Mouse (Mus musculus): Measurements from ENCODE around the gene Dtl. TPM values are rescaled to one million over a fixed set of nuclear protein-coding genes. Genes with fewer than 3 reads are reported as not detected.

Gene Dtl
- polyA plus RNA-seq, 2 experiments = 30.0 to 42.9 TPM

DNA sequence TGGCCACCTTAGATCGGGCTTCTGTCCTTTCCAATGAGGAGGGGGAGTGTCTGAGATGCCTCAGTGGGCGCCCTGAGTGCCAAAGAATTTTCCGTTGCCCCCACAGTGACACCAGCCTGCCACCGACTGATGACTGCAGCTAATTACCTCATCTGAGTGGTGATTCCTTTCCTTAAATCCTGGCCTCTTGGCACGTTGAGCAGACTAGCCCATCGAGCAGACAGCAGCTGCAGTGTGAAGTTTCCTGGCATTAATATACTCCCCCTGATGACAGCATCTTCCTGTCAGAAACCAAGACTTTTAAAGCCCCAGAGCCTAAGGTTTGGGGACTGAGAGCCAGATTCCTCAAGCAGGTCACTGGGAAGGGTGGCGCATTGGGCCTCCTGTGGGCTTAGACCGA is 53.9 kb downstream of the Dtl start:
- Histone ChIP-seq H3K9me3 (ENCODE audit: control insufficient read depth, low read length) (no peaks in the 10 kb centered on the region), H3K4me1 (ENCODE audit: control insufficient read depth, insufficient read depth, low read length) (no peaks in the 10 kb centered on the region), H3K27me3 (ENCODE audit: control insufficient read depth, insufficient read depth, low read length) (no peaks in the 10 kb centered on the region), H3K4me3 (replicated peaks; ENCODE audit: low read length) (no peak overlapping the region), H3K4me2 (replicated peaks; ENCODE audit: low read depth, low read length, severe bottlenecking) (no peak overlapping the region), H3K27ac (replicated peaks; ENCODE audit: low read depth, low read length) (no peak overlapping the region), H3K36me3 (ENCODE audit: control insufficient read depth, insufficient read depth, low read length) (no peaks in the 10 kb centered on the region), H3K9ac (ENCODE audit: low read depth, low read length, severe bottlenecking) (no peak overlapping the region)
- no peak for TF ChIP-seq POLR2A (IDR thresholded peaks at IDR 0.05; ENCODE audit: borderline replicate concordance, extremely low read depth, insufficient read depth, insufficient read length)
- ATAC-seq (ENCODE audit: low FRiP score, low read depth) = no peak
- WGBS = 73% methylated on average over 8 of the region's 8 CpGs
- no peak for DNase-seq (ENCODE audit: low spot score)

DNA sequence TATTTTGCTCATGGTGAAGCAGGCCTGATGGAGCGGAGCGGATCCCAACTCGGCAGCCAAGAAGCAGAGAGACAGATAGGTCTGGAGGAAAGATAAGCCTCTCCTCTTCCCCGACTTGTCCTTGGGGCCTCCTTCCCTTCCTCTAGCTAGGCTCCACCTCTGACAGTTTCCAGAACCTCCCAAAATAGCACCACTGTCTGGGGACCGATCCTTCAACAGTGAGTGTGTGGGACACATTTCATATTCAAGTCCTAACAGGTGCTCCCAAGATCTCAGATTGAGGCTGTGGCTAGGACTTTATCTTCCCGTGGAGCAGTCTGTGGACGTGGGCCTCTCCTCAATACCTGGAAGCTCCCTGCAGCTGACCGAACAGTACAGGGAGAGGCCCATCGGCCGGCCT is 54.7 kb downstream of the Dtl start:
- no peak for DNase-seq (ENCODE audit: low spot score)
- H3K27ac ChIP-seq (replicated peaks; ENCODE audit: low read depth, low read length) = no peak overlapping the region
- H3K4me1 ChIP-seq (ENCODE audit: control insufficient read depth, insufficient read depth, low read length) = no peaks in the 10 kb centered on the region
- no peak for TF ChIP-seq POLR2A (IDR thresholded peaks at IDR 0.05; ENCODE audit: borderline replicate concordance, extremely low read depth, insufficient read depth, insufficient read length)
- 85% methylated on average over 10 of the region's 10 CpGs for WGBS
- H3K9ac ChIP-seq (ENCODE audit: low read depth, low read length, severe bottlenecking) = no peak overlapping the region
- H3K36me3 ChIP-seq (ENCODE audit: control insufficient read depth, insufficient read depth, low read length) = no peaks in the 10 kb centered on the region
- H3K4me3 ChIP-seq (replicated peaks; ENCODE audit: low read length) = no peak overlapping the region
- H3K4me2 ChIP-seq (replicated peaks; ENCODE audit: low read depth, low read length, severe bottlenecking) = no peak overlapping the region
- H3K27me3 ChIP-seq (ENCODE audit: control insufficient read depth, insufficient read depth, low read length) = no peaks in the 10 kb centered on the region
- ATAC-seq (ENCODE audit: low FRiP score, low read depth) = no peak
- H3K9me3 ChIP-seq (ENCODE audit: control insufficient read depth, low read length) = no peaks in the 10 kb centered on the region

DNA sequence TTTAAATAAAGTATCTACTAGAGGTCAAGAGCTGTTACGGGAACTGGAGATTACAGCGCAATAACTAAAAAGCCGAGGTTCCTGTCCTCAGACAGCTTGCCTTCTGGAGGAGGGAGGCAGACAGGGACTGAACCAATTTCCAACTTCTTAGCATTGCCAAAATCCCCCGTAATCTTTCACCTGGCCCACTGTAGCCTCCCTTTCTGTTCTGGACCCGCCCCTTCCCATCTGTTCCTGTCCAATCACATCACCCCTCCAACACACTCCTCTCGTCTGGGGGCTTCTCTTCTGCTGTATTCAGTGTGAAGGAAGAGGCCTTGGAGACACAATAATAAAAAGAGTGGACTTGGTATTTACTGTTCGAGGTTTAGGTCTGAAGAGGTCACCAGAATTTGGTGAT is 55.1 kb downstream of the Dtl start:
- H3K4me1 ChIP-seq (ENCODE audit: control insufficient read depth, insufficient read depth, low read length) = no peaks in the 10 kb centered on the region
- ATAC-seq (ENCODE audit: low FRiP score, low read depth) = no peak
- 83% methylated on average over 7 of the region's 7 CpGs for WGBS

DNA sequence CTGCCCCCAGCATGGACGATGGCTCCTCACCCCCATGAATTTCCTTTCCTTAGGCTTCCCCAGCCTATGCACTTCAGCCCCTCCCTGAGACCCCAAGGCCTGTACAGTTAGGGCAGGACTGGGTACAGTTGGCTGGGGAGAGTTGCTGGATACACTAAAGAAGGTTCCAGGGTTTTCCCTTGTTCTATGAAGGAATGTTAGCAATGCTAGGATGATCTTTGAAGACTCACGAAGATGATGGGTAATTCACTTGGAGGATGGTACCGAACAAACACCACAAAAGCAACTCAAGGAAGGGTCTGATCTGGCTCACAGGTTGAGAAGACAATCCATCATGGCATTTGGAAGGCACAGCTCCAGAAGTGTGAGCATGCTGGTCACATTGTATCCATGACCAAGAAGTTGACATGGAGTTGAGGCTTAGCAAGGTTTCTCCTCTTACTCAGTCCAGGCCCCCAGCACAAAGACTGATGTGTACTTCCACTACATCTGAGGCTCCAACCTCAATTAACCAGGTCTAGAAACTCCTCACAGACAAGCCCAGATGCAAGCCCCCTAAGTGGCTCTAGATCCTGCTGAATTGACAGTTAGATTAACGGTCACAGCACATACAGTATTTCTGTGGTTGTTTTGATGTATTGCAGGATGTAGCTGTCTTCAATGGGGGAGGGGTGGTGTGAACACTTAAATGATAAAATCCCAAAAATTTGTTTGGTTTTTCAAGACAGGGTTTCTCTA is 55.8 kb downstream of the Dtl start:
- H3K27ac ChIP-seq (replicated peaks; ENCODE audit: low read depth, low read length) = no peak overlapping the region
- TF ChIP-seq POLR2A (IDR thresholded peaks at IDR 0.05; ENCODE audit: borderline replicate concordance, extremely low read depth, insufficient read depth, insufficient read length) = no peak
- no peaks in the 10 kb centered on the region for H3K27me3 ChIP-seq (ENCODE audit: control insufficient read depth, insufficient read depth, low read length)
- DNase-seq (ENCODE audit: low spot score) (no peak), ATAC-seq (ENCODE audit: low FRiP score, low read depth) (no peak)
- no peak overlapping the region for H3K9ac ChIP-seq (ENCODE audit: low read depth, low read length, severe bottlenecking)
- no peak overlapping the region for H3K4me2 ChIP-seq (replicated peaks; ENCODE audit: low read depth, low read length, severe bottlenecking)
- no peaks in the 10 kb centered on the region for H3K36me3 ChIP-seq (ENCODE audit: control insufficient read depth, insufficient read depth, low read length)
- no peaks in the 10 kb centered on the region for H3K4me1 ChIP-seq (ENCODE audit: control insufficient read depth, insufficient read depth, low read length)
- 90% methylated on average over 4 of the region's 4 CpGs for WGBS
- no peak overlapping the region for H3K4me3 ChIP-seq (replicated peaks; ENCODE audit: low read length)
- no peaks in the 10 kb centered on the region for H3K9me3 ChIP-seq (ENCODE audit: control insufficient read depth, low read length)

More for the DNA sequence above, 55.1 kb downstream of the Dtl start:
- Histone ChIP-seq H3K27ac (replicated peaks; ENCODE audit: low read depth, low read length) (no peak overlapping the region), H3K4me3 (replicated peaks; ENCODE audit: low read length) (no peak overlapping the region), H3K27me3 (ENCODE audit: control insufficient read depth, insufficient read depth, low read length) (no peaks in the 10 kb centered on the region), H3K4me2 (replicated peaks; ENCODE audit: low read depth, low read length, severe bottlenecking) (no peak overlapping the region), H3K9me3 (ENCODE audit: control insufficient read depth, low read length) (no peaks in the 10 kb centered on the region), H3K9ac (ENCODE audit: low read depth, low read length, severe bottlenecking) (no peak overlapping the region), H3K36me3 (ENCODE audit: control insufficient read depth, insufficient read depth, low read length) (no peaks in the 10 kb centered on the region)
- no peak for TF ChIP-seq POLR2A (IDR thresholded peaks at IDR 0.05; ENCODE audit: borderline replicate concordance, extremely low read depth, insufficient read depth, insufficient read length)
- DNase-seq (ENCODE audit: low spot score) = no peak

DNA sequence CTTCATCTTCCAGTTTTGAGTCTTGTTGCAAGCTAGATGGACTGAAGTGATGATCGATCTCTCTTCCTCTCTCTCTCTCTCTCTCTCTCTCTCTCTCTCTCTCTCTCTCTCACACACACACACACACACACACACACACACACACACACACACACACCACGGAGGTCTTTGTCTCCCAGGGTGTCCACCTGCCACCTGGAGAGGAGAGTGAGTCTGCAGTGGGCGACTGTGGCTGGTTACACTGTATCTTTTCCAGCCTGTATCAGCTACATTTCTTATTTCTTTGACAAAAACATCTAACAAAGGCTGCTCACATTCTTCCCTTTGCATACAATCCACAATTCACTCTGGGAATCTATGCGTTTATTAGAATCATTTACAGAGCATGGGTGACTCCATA is 56.4 kb downstream of the Dtl start:
- no peak for ATAC-seq (ENCODE audit: low FRiP score, low read depth)
- TF ChIP-seq POLR2A (IDR thresholded peaks at IDR 0.05; ENCODE audit: borderline replicate concordance, extremely low read depth, insufficient read depth, insufficient read length) = no peak
- WGBS = 85% methylated on average over 4 of the region's 4 CpGs

More for the DNA sequence above, 56.4 kb downstream of the Dtl start:
- H3K9ac ChIP-seq (ENCODE audit: low read depth, low read length, severe bottlenecking) = no peak overlapping the region
- no peak overlapping the region for H3K27ac ChIP-seq (replicated peaks; ENCODE audit: low read depth, low read length)
- H3K4me3 ChIP-seq (replicated peaks; ENCODE audit: low read length) = no peak overlapping the region
- DNase-seq (ENCODE audit: low spot score) = no peak
- no peak overlapping the region for H3K4me2 ChIP-seq (replicated peaks; ENCODE audit: low read depth, low read length, severe bottlenecking)
- H3K9me3 ChIP-seq (ENCODE audit: control insufficient read depth, low read length) = no peaks in the 10 kb centered on the region
- H3K27me3 ChIP-seq (ENCODE audit: control insufficient read depth, insufficient read depth, low read length) = no peaks in the 10 kb centered on the region
- H3K36me3 ChIP-seq (ENCODE audit: control insufficient read depth, insufficient read depth, low read length) = no peaks in the 10 kb centered on the region
- no peaks in the 10 kb centered on the region for H3K4me1 ChIP-seq (ENCODE audit: control insufficient read depth, insufficient read depth, low read length)

Data from limb, embryonic 14.5 days (tissue).